Mouse (Mus musculus) yolk sac, embryonic 10.5 days (tissue): ENCODE data around the gene Lrba.

ENCODE experiments used
- DNase-seq: peaks from one replicate; pipeline ENCODE4 v3.0.0-alpha.2; 2017; ENCODE audit warnings: low spot score

The Lrba gene

DNA sequence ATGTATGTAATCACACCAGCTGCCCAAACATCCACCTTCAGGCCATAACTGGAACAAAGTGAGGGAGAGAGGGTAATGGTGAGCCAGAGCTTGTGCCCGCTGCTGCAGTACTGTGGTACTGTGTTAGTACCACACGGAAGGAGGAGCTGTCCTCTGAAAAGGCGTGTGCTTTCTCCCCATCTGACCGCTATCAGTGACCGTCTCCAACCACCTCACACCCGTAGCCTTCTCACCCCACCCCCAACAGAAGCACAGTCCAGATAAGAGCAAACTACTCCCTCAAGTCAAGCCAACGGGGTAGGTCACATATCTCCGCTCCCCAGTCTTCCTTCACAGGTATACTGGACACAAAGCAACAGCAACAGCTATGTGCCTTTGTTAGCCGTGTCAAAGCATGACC is 574.6 kb downstream of the Lrba start:
- peak; percentile 40 for DNase-seq

- no peak for DNase-seq
Measured at GRCm38 (mm10) chr3:86800841-86801240, 576.4 kb downstream of the Lrba start.

- no peak for DNase-seq
Measured at GRCm38 (mm10) chr3:86802825-86803224, 578.3 kb downstream of the Lrba start.

GRCm38 (mm10) chr3:86804265-86804664 is 579.8 kb downstream of the Lrba start:
- no peak for DNase-seq

GRCm38 (mm10) chr3:86806834-86807233 is 582.4 kb downstream of the Lrba start:
- DNase-seq = no peak

DNA sequence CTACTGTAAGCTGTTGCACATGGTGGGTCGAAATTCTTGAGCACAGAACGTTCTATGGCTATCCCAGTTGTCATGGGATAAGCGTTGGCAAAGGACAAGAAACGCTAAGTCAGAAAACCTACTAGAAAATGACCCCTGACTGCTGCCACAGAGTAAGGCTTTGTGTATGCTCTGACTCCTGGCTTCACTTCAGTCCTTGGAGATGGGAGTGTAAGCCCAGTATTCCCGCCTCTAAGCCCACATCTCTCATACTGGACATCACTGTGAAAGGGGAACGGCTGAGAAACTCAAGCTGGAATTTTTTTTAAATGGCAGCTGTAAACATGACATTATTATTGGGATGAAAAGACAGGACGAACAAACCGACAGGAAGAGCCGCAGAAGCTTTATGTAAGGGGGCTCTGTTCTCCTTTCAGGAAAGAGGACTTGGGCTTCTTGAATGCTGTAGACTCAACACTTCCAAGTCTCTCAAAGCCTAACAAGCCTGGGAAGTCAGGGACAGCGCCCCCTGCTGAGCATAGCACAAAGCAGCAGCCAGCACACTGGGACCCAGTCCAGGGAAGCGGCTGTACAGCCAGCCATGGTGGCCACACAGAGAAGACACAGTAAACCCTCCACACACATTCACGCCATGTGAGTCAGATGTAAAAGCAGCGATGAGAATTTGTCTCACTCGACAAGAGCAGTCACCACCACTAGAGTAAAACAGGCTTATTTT is 583.4 kb downstream of the Lrba start:
- DNase-seq = no peak

GRCm38 (mm10) chr3:86809199-86809598 is 584.7 kb downstream of the Lrba start:
- DNase-seq = no peak

- DNase-seq = no peak
Measured at GRCm38 (mm10) chr3:86809646-86810045, 585.2 kb downstream of the Lrba start.

DNA sequence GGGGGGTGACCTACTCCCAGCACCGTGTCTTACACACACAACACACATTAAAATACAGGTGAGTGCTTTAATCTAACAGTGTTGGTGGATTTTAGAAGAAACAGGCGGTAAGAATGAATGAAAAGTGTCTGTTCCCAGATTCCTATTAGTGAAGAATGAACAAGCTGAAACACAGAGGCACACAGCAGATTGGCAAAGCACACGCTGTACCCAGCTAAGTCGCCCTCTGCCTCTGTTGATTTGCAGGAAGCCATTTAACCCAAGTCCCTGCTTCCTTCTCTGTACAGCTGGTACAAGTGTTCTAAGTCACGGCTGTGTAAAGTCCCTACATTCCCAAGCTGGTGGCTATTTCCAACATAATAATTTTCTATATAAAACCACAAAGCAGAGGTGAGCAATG is 586.4 kb downstream of the Lrba start:
- no peak for DNase-seq

GRCm38 (mm10) chr3:86812689-86813088 is 588.2 kb downstream of the Lrba start:
- DNase-seq = peak; percentile 75

GRCm38 (mm10) chr3:86818001-86818585 is 593.6 kb downstream of the Lrba start:
- DNase-seq = no peak

DNA sequence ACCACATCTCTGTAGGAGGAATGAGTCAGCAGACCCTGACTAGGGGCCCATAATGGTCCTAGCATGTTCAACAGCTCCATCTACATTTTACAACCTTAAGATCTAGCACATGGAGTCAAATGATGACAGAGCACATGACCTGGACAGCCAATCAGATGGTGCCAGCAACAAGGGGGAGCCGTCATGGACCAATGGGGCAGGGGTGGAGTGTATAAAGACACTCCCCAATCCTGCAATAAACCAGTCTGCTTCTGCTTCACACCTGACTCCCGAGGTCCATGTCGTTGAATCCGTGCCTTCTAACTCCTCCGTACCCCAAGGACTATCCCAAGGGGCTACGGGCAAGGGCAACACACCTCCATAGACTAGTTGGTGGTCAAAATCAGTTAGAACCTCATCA is 594.9 kb downstream of the Lrba start:
- DNase-seq = no peak

DNA sequence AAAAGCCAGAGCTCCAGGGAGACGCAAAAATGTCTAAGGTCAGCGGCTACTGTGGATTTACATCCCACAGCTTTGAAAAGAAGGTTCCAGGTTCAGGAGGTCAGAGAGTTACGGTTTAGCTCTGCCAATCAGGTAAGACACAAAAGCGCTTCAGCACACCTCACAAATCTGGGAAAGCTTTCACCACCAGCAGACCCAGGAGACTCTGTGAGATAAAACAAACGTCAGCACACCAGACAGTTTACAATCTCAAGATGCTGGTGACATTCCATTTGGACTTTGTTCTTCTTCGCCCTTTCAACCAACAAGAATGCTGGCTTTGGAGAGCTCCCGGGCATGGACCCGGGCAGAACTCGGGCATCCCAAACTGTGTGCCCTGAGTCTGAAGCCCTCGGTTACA is 595.9 kb downstream of the Lrba start:
- peak; percentile 56 for DNase-seq

GRCm38 (mm10) chr3:86821383-86821782 is 596.9 kb downstream of the Lrba start:
- DNase-seq = no peak

- DNase-seq = no peak
Measured at GRCm38 (mm10) chr3:86827506-86827905, 603.0 kb downstream of the Lrba start.

- DNase-seq = no peak
Measured at GRCm38 (mm10) chr3:86832115-86832514, 607.6 kb downstream of the Lrba start.
